Mouse (Mus musculus): ENCODE measurements around the gene Kcnj6.

DNA sequence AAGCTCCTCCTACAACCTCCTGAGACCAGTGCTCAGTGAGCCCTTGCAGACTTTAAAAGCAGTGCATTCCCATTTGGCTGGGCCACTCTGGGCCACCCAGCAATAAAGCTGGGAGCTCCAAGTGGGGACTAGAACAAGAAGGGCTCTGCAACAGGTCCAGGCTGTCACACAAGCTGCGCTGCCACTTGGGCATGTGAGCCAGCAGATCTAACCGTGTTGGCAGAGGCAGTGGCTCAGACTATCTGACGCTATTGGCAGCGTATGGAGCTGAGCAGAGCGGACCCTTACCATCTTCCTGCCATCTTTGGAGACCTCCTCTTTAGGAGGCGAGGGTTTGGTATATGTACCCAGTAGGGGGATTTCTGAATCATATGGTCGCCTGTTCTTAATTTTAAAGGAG is 112.4 kb downstream of the Kcnj6 start:
- TF ChIP-seq CTCF (IDR thresholded peaks at IDR 0.05; ENCODE audit: extremely low read depth, insufficient read depth, insufficient read length, insufficient replicate concordance) (no peak), POLR2A (IDR thresholded peaks at IDR 0.05; ENCODE audit: low read depth, low read length) (no peak)

All from spleen, adult 2 months (tissue).